Mouse (Mus musculus) lung, postnatal 0 days (tissue): Measurements from ENCODE around the gene Hmx2. TPM values are rescaled to one million over a fixed set of nuclear protein-coding genes. Genes with fewer than 3 reads are reported as not detected.

Source experiments
- ATAC-seq: fragments of 200-750 bp; cut with Nextera tagmentation; 2 replicates; pipeline ENCODE4 v1.8.0; 2017; ENCODE audit warnings: moderate library complexity
- DNase-seq: peaks from one replicate; pipeline ENCODE4 v3.0.0-alpha.2; 2016; ENCODE audit warnings: low spot score
- H3K27ac ChIP-seq: fragments of 300-500 bp; sonication (generic); 2 replicates; pipeline ENCODE4 v1.5.1; 2014; ENCODE audit warnings: antibody characterized with exemption, mild to moderate bottlenecking, low read length, mixed read lengths
- H3K27me3 ChIP-seq: fragments of 300-500 bp; sonication (generic); replicated peaks from 2 replicates; pipeline ENCODE4 v1.6.1; 2014; ENCODE audit warnings: low read length, mixed read lengths; ENCODE audit not compliant: insufficient read depth
- H3K36me3 ChIP-seq: fragments of 300-500 bp; sonication (generic); 2 replicates; pipeline ENCODE4 v1.6.1; 2014; ENCODE audit warnings: low read length, mixed read lengths; ENCODE audit not compliant: insufficient read depth
- H3K4me1 ChIP-seq: fragments of 300-500 bp; sonication (generic); 2 replicates; pipeline ENCODE4 v1.6.1; 2014; ENCODE audit warnings: antibody characterized with exemption, low read depth, low read length, mixed read lengths; ENCODE audit not compliant: insufficient read depth
- H3K4me2 ChIP-seq: fragments of 300-500 bp; sonication (generic); replicated peaks from 2 replicates; pipeline ENCODE4 v1.6.1; 2014; ENCODE audit warnings: low read depth, mild to moderate bottlenecking, low read length, moderate library complexity, mixed read lengths
- H3K4me3 ChIP-seq: fragments of 300-500 bp; sonication (generic); 2 replicates; pipeline ENCODE4 v1.5.1; 2014; ENCODE audit warnings: low read depth, low read length
- H3K9ac ChIP-seq: fragments of 300-500 bp; sonication (generic); replicated peaks from 2 replicates; pipeline ENCODE4 v1.6.1; 2014; ENCODE audit warnings: low read depth, mild to moderate bottlenecking
- H3K9me3 ChIP-seq: fragments of 300-500 bp; sonication (generic); 2 replicates; pipeline ENCODE4 v1.6.1; 2016; ENCODE audit warnings: low read length, mixed read lengths
- CTCF ChIP-seq: IDR thresholded peaks from 2 replicates; pipeline ENCODE4 v1.5.1; 2016; ENCODE audit warnings: antibody characterized with exemption, mild to moderate bottlenecking
- EP300 ChIP-seq: IDR thresholded peaks from 2 replicates; pipeline ENCODE4 v1.6.1; 2016; ENCODE audit warnings: antibody characterized with exemption, mild to moderate bottlenecking, control low read depth
- WGBS: fragments of 180-500 bp; shearing (Covaris S2); extraction: QIAGEN DNeasy Blood & Tissue Kit; methylation state at CpG from one replicate; pipeline ENCODE4 v1.1.7; 2014; 5-methylcytosine and 5-hydroxymethylcytosine counted together
- polyA plus RNA-seq: library from polyadenylated mRNA; unstranded; fragments of >200 nt; fragmentation: Nextera tagmentation; extraction: Ambion mirVana; gene quantifications from 2 replicates; pipeline ENCODE4 v1.2.1, GENCODE M21; 2015

Hmx2 gene
- polyA plus RNA-seq, 1 experiment from 2014 or later: not detected

- no peaks in the 10 kb centered on the region for H3K36me3 ChIP-seq
- WGBS: 0% methylated on average over 4 of the region's 4 CpGs
- no peak overlapping the region for H3K4me3 ChIP-seq
- H3K27me3 ChIP-seq: peaks cover 88% of the 10 kb centered on the region
- H3K9ac ChIP-seq: no peak overlapping the region
- H3K4me1 ChIP-seq: peaks cover 7% of the 10 kb centered on the region
- H3K9me3 ChIP-seq: no peaks in the 10 kb centered on the region
- TF ChIP-seq EP300 (no peak), CTCF (no peak)
- H3K27ac ChIP-seq: no peak overlapping the region
- no peak for ATAC-seq
- no peak for DNase-seq
- no peak overlapping the region for H3K4me2 ChIP-seq
Observed at GRCm38 (mm10) chr7:131551471-131551870, 2.9 kb downstream of the Hmx2 start.

GRCm38 (mm10) chr7:131551931-131552741 lies 3.6 kb downstream of the Hmx2 start:
- no peak for ATAC-seq
- Histone ChIP-seq H3K4me2 (no peak overlapping the region), H3K9me3 (no peaks in the 10 kb centered on the region), H3K36me3 (no peaks in the 10 kb centered on the region), H3K4me3 (no peak overlapping the region), H3K27me3 (peaks cover 88% of the 10 kb centered on the region), H3K4me1 (peaks cover 7% of the 10 kb centered on the region), H3K9ac (no peak overlapping the region), H3K27ac (no peak overlapping the region)
- TF ChIP-seq CTCF (no peak), EP300 (no peak)
- 2% methylated on average over 42 of the region's 42 CpGs for WGBS
- no peak for DNase-seq

GRCm38 (mm10) chr7:131552781-131553180 lies 4.2 kb downstream of the Hmx2 start:
- Histone ChIP-seq H3K36me3 (no peaks in the 10 kb centered on the region), H3K9me3 (no peaks in the 10 kb centered on the region), H3K4me3 (no peak overlapping the region), H3K27ac (no peak overlapping the region), H3K4me2 (no peak overlapping the region), H3K4me1 (peaks cover 7% of the 10 kb centered on the region), H3K9ac (no peak overlapping the region), H3K27me3 (peaks cover 92% of the 10 kb centered on the region)
- DNase-seq (no peak), ATAC-seq (no peak)
- TF ChIP-seq CTCF (no peak), EP300 (no peak)
- WGBS: 1% methylated on average over 5 of the region's 5 CpGs

GRCm38 (mm10) chr7:131553771-131554175 lies 5.2 kb downstream of the Hmx2 start:
- 1% methylated on average over 29 of the region's 39 CpGs for WGBS
- Histone ChIP-seq H3K4me3 (peak overlapping the region; percentile 29), H3K9me3 (no peaks in the 10 kb centered on the region), H3K4me1 (peaks cover 7% of the 10 kb centered on the region), H3K27me3 (peaks cover 90% of the 10 kb centered on the region), H3K36me3 (no peaks in the 10 kb centered on the region), H3K9ac (no peak overlapping the region), H3K4me2 (peak overlapping the region; percentile 51), H3K27ac (no peak overlapping the region)
- ATAC-seq (peak; percentile 72), DNase-seq (peak; percentile 45)
- no peak for TF ChIP-seq CTCF
- no peak for TF ChIP-seq EP300

- H3K27me3 ChIP-seq: peaks cover 84% of the 10 kb centered on the region
- peak; percentile 19 for ATAC-seq
- H3K4me1 ChIP-seq: peaks cover 7% of the 10 kb centered on the region
- no peak overlapping the region for H3K27ac ChIP-seq
- no peaks in the 10 kb centered on the region for H3K9me3 ChIP-seq
- 2% methylated on average over 36 of the region's 45 CpGs for WGBS
- DNase-seq: no peak
- H3K9ac ChIP-seq: no peak overlapping the region
- TF ChIP-seq EP300 (no peak), CTCF (no peak)
- no peaks in the 10 kb centered on the region for H3K36me3 ChIP-seq
- H3K4me2 ChIP-seq: peak overlapping the region; percentile 51
- H3K4me3 ChIP-seq: peak overlapping the region; percentile 29
Observed at GRCm38 (mm10) chr7:131554341-131555180, 6.0 kb downstream of the Hmx2 start.
